Mouse (Mus musculus) brown adipose tissue, adult 24 weeks (tissue): ENCODE measurements at regions not wholly inside any gene's neighbourhood (a gene's known extent, or its start where the extent isn't known, plus 50 kb on each side); places are given as distances from the start of the nearest gene placed in this dataset.

Experiments used
- H3K27ac ChIP-seq: fragments of 200-500 bp; replicated peaks from 2 replicates; pipeline ENCODE4 v1.5.1; 2012; ENCODE audit warnings: low read depth, mild to moderate bottlenecking, low read length
- H3K4me1 ChIP-seq: fragments of 200-500 bp; 2 replicates; pipeline ENCODE4 v1.6.1; 2012; ENCODE audit warnings: low read length, mixed read lengths; ENCODE audit not compliant: control insufficient read depth, insufficient read depth, insufficient read length
- H3K4me3 ChIP-seq: fragments of 200-500 bp; 2 replicates; pipeline ENCODE4 v1.5.1; 2012; ENCODE audit warnings: low read depth, mild to moderate bottlenecking, low read length, moderate library complexity; ENCODE audit not compliant: insufficient read depth

GRCm38 (mm10) chr16:50679698-50680097 lies 88.7 kb upstream of the Ccdc54 start:
- Histone ChIP-seq H3K27ac (no peak overlapping the region), H3K4me1 (no peaks in the 10 kb centered on the region), H3K4me3 (no peak overlapping the region)

GRCm38 (mm10) chr16:50673339-50673738 lies 82.4 kb upstream of the Ccdc54 start:
- H3K4me3 ChIP-seq = no peak overlapping the region
- H3K27ac ChIP-seq = no peak overlapping the region
- no peaks in the 10 kb centered on the region for H3K4me1 ChIP-seq

DNA sequence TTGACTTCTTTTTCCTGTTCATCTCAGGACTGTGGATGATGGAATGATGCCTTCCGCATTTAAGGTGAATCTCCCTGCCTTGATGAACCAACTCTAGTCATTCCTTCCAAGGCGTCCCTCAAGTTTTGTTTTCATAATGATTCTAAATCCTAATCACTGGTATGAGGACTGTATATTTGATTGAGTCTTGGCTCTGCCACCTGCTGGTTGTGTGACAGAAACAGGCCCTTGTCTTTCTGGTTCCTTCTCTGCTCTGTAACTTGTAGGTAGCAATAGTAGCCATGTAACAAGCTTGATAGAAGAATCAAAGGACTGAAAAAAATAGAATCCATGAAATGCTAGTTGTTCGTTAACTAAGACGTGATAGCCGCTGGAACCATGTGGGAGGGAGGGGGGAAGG lies 81.8 kb upstream of the Ccdc54 start:
- Histone ChIP-seq H3K27ac (no peak overlapping the region), H3K4me3 (no peak overlapping the region)

GRCm38 (mm10) chr16:50671170-50671569 lies 80.2 kb upstream of the Ccdc54 start:
- Histone ChIP-seq H3K4me1 (no peaks in the 10 kb centered on the region), H3K4me3 (no peak overlapping the region), H3K27ac (no peak overlapping the region)

More for the DNA sequence above, 81.8 kb upstream of the Ccdc54 start:
- H3K4me1 ChIP-seq = no peaks in the 10 kb centered on the region

- no peaks in the 10 kb centered on the region for H3K4me1 ChIP-seq
- no peak overlapping the region for H3K4me3 ChIP-seq
- no peak overlapping the region for H3K27ac ChIP-seq
These were observed 73.3 kb upstream of the Ccdc54 start for GRCm38 (mm10) chr16:50664240-50664639.
